Mouse (Mus musculus): ENCODE measurements at regions not wholly inside any gene's neighbourhood (a gene's known extent, or its start where the extent isn't known, plus 50 kb on each side); places are given as distances from the start of the nearest gene placed in this dataset.
A peak's percentile ranks its signal among the peaks of the same experiment; 100 is the strongest.

- DNase-seq (ENCODE audit: low spot score in 2 of 2) = no peak
Measured at GRCm38 (mm10) chr14:25173873-25174272, 285.1 kb upstream of the Zmiz1 start.

GRCm38 (mm10) chr14:25174402-25174801 lies 284.6 kb upstream of the Zmiz1 start:
- DNase-seq (ENCODE audit: low spot score in 2 of 2) = peak; percentile 47 to 74

- no peak for DNase-seq (ENCODE audit: low spot score in 2 of 2)
Measured at GRCm38 (mm10) chr14:25176206-25176605, 282.8 kb upstream of the Zmiz1 start.

GRCm38 (mm10) chr14:25180126-25180525 lies 278.9 kb upstream of the Zmiz1 start:
- DNase-seq (ENCODE audit: low spot score in 2 of 2) = no peak

GRCm38 (mm10) chr14:25181406-25181805 lies 277.6 kb upstream of the Zmiz1 start:
- DNase-seq (ENCODE audit: low spot score in 2 of 2) = no peak

GRCm38 (mm10) chr14:25184042-25184441 lies 274.9 kb upstream of the Zmiz1 start:
- no peak for DNase-seq (ENCODE audit: low spot score in 2 of 2)

GRCm38 (mm10) chr14:25184875-25185274 lies 274.1 kb upstream of the Zmiz1 start:
- DNase-seq (ENCODE audit: low spot score in 2 of 2) = no peak

- DNase-seq (ENCODE audit: low spot score in 2 of 2) = peak; percentile 32 to 46
Measured at GRCm38 (mm10) chr14:25185556-25185958, 273.4 kb upstream of the Zmiz1 start.

- peak; percentile 45 to 46 for DNase-seq (ENCODE audit: low spot score in 2 of 2)
Measured at GRCm38 (mm10) chr14:25185959-25186771, 272.8 kb upstream of the Zmiz1 start.

- DNase-seq (ENCODE audit: low spot score in 2 of 2) = no peak
Measured at GRCm38 (mm10) chr14:25187715-25188114, 271.3 kb upstream of the Zmiz1 start.

- no peak for DNase-seq (ENCODE audit: low spot score in 2 of 2)
Measured at GRCm38 (mm10) chr14:25189256-25189655, 269.7 kb upstream of the Zmiz1 start.

GRCm38 (mm10) chr14:25190680-25191270 lies 268.2 kb upstream of the Zmiz1 start:
- DNase-seq (ENCODE audit: low spot score in 2 of 2) = no peak

GRCm38 (mm10) chr14:25196820-25197219 lies 262.2 kb upstream of the Zmiz1 start:
- no peak for DNase-seq (ENCODE audit: low spot score in 2 of 2)

GRCm38 (mm10) chr14:25199900-25200299 lies 259.1 kb upstream of the Zmiz1 start:
- DNase-seq (ENCODE audit: low spot score in 2 of 2) = no peak

GRCm38 (mm10) chr14:25200656-25201179 lies 258.3 kb upstream of the Zmiz1 start:
- peak in 1 of 2 experiments; percentile 12 for DNase-seq (ENCODE audit: low spot score in 2 of 2)

GRCm38 (mm10) chr14:25202312-25202711 lies 256.7 kb upstream of the Zmiz1 start:
- no peak for DNase-seq (ENCODE audit: low spot score in 2 of 2)

GRCm38 (mm10) chr14:25204091-25204490 lies 254.9 kb upstream of the Zmiz1 start:
- DNase-seq (ENCODE audit: low spot score in 2 of 2) = no peak

GRCm38 (mm10) chr14:25206855-25207254 lies 252.1 kb upstream of the Zmiz1 start:
- no peak for DNase-seq (ENCODE audit: low spot score in 2 of 2)

GRCm38 (mm10) chr14:25207422-25207821 lies 251.6 kb upstream of the Zmiz1 start:
- no peak for DNase-seq (ENCODE audit: low spot score in 2 of 2)

GRCm38 (mm10) chr14:25208221-25209056 lies 250.5 kb upstream of the Zmiz1 start:
- DNase-seq (ENCODE audit: low spot score in 2 of 2) = no peak

- DNase-seq (ENCODE audit: low spot score in 2 of 2) = no peak
Measured at GRCm38 (mm10) chr14:25213056-25213455, 245.9 kb upstream of the Zmiz1 start.

- DNase-seq (ENCODE audit: low spot score in 2 of 2) = no peak
Measured at GRCm38 (mm10) chr14:25223091-25223490, 235.9 kb upstream of the Zmiz1 start.

Data from heart, adult 9 months (tissue).